Mouse (Mus musculus) heart, embryonic 16.5 days (tissue): ENCODE measurements around the gene Gnb1l. TPM values are rescaled to one million over a fixed set of nuclear protein-coding genes. Genes with fewer than 3 reads are reported as not detected.

Experiments used
- ATAC-seq: fragments of 200-750 bp; cut with Nextera tagmentation; replicated peaks from 2 replicates; pipeline ENCODE4 v1.8.0; 2017; ENCODE audit warnings: moderate number of reproducible peaks; ENCODE audit not compliant: insufficient read depth, low FRiP score; ENCODE audit errors: extremely low read depth
- H3K27ac ChIP-seq: fragments of 300-500 bp; sonication (generic); 2 replicates; pipeline ENCODE4 v1.5.1; 2014; ENCODE audit warnings: mild to moderate bottlenecking, low read length, control low read depth, moderate library complexity
- H3K27me3 ChIP-seq: fragments of 300-500 bp; sonication (generic); 2 replicates; pipeline ENCODE4 v1.6.1; 2014; ENCODE audit warnings: low read length, mixed read lengths; ENCODE audit not compliant: control insufficient read depth, insufficient read depth
- H3K36me3 ChIP-seq: fragments of 300-500 bp; sonication (generic); 2 replicates; pipeline ENCODE4 v1.6.1; 2014; ENCODE audit not compliant: control insufficient read depth, insufficient read depth
- H3K4me1 ChIP-seq: fragments of 300-500 bp; sonication (generic); 2 replicates; pipeline ENCODE4 v1.6.1; 2014; ENCODE audit warnings: low read length, mixed read lengths; ENCODE audit not compliant: control insufficient read depth, insufficient read depth
- H3K4me2 ChIP-seq: fragments of 300-500 bp; sonication (generic); 2 replicates; pipeline ENCODE4 v1.6.1; 2014; ENCODE audit warnings: low read depth, mild to moderate bottlenecking, control low read depth, low read length
- H3K4me3 ChIP-seq: fragments of 300-500 bp; sonication (generic); 2 replicates; pipeline ENCODE4 v1.5.1; 2014; ENCODE audit warnings: mild to moderate bottlenecking, control low read depth, low read length
- H3K9ac ChIP-seq: fragments of 300-500 bp; sonication (generic); 2 replicates; pipeline ENCODE4 v1.6.1; 2014; ENCODE audit warnings: low read length, control low read depth
- H3K9me3 ChIP-seq: fragments of 300-500 bp; sonication (generic); replicated peaks from 2 replicates; pipeline ENCODE4 v1.6.1; 2016; ENCODE audit warnings: low read length; ENCODE audit not compliant: control insufficient read depth
- WGBS: fragments of 180-500 bp; shearing (Covaris S2); extraction: QIAGEN DNeasy Blood & Tissue Kit; methylation state at CpG from one replicate; pipeline ENCODE4 v1.1.7; 2014; 5-methylcytosine and 5-hydroxymethylcytosine counted together
- polyA plus RNA-seq: library from polyadenylated mRNA; unstranded; fragments of >200 nt; fragmentation: Nextera tagmentation; extraction: Ambion mirVana; gene quantifications from 2 replicates; pipeline ENCODE4 v1.2.1, GENCODE M21; 2015

Gnb1l gene
- polyA plus RNA-seq, 1 experiment from 2014 or later = 12.7 TPM

DNA sequence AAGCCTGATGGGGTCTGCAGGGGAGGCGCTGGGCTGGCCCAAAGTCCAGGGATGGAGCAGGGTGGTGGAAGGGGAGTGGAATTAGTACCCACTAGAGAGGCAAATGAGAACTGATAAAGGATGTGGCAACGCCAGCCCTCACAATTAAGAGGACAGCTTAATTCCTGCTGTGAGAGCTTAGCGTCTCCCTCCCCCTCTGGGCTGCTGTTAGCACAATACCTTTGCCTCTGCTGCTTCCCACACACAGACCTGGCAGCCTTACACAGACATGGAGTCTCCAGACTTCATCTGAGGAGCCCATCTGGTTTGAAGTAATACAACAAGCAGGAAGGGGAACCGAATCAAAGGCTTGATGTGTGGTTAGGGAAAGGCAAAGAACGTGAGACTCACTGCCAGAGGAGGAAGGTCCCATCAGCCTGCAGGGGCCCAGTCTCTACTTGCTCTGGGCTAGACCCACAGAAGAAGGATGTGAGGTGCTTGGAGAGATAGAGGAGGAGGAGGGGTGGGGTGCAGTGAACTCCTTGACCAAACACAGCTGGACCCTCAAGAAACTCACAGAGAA lies 79.2 kb downstream of the Gnb1l start:
- H3K27ac ChIP-seq = no peak overlapping the region
- H3K27me3 ChIP-seq = peaks cover 38% of the 10 kb centered on the region
- no peaks in the 10 kb centered on the region for H3K9me3 ChIP-seq
- no peaks in the 10 kb centered on the region for H3K36me3 ChIP-seq
- H3K4me1 ChIP-seq = peaks cover 13% of the 10 kb centered on the region
- H3K9ac ChIP-seq = no peak overlapping the region
- WGBS = 37% methylated on average over 5 of the region's 5 CpGs
- no peak overlapping the region for H3K4me3 ChIP-seq
- no peak for ATAC-seq
- H3K4me2 ChIP-seq = no peak overlapping the region

DNA sequence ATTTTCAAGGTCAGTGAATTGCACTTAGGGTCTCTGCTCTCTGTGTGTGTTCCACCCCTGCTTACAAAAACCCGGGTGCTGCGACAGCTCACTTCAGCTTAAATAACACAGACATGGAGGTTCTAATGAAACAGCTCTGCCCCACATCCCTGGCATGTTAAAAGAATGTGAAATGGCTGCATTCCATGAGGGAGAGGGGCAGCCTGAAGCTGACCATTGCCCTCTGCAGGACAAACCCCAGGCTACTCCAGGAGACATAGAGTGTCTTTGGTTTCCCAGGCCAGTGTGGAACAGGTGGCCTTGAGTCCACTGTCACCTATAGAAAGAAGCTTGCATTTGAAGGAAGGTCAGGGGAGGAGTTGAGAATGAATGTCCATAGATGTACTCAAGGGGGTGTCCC lies 81.9 kb downstream of the Gnb1l start:
- Histone ChIP-seq H3K27me3 (peaks cover 65% of the 10 kb centered on the region), H3K4me3 (no peak overlapping the region), H3K4me2 (no peak overlapping the region), H3K27ac (no peak overlapping the region), H3K36me3 (no peaks in the 10 kb centered on the region), H3K4me1 (peaks cover 13% of the 10 kb centered on the region), H3K9ac (no peak overlapping the region), H3K9me3 (no peaks in the 10 kb centered on the region)
- WGBS = 22% methylated on average over 2 of the region's 2 CpGs
- ATAC-seq = no peak

GRCm38 (mm10) chr16:18581050-18581622 lies 82.6 kb downstream of the Gnb1l start:
- no peaks in the 10 kb centered on the region for H3K36me3 ChIP-seq
- H3K4me3 ChIP-seq = peak overlapping the region; percentile 53
- H3K4me2 ChIP-seq = peak overlapping the region; percentile 68
- H3K4me1 ChIP-seq = peaks cover 16% of the 10 kb centered on the region
- peaks cover 72% of the 10 kb centered on the region for H3K27me3 ChIP-seq
- no peak for ATAC-seq
- 0 out of 2 replicates have a peak overlapping the region, but pooled peaks have one; percentile 3 for H3K9ac ChIP-seq
- H3K9me3 ChIP-seq = no peaks in the 10 kb centered on the region
- H3K27ac ChIP-seq = no peak overlapping the region
- WGBS = 20% methylated on average over 21 of the region's 21 CpGs

- 2% methylated on average over 48 of the region's 66 CpGs for WGBS
- Histone ChIP-seq H3K4me3 (peak overlapping the region; percentile 53), H3K27me3 (peaks cover 77% of the 10 kb centered on the region), H3K9me3 (no peaks in the 10 kb centered on the region), H3K4me1 (peaks cover 21% of the 10 kb centered on the region), H3K4me2 (peak overlapping the region; percentile 68), H3K27ac (no peak overlapping the region), H3K9ac (peak overlapping the region; percentile 42), H3K36me3 (no peaks in the 10 kb centered on the region)
- ATAC-seq = no peak; the same call in 1 of the 2 replicates
These were observed 83.2 kb downstream of the Gnb1l start for GRCm38 (mm10) chr16:18581623-18582205.

DNA sequence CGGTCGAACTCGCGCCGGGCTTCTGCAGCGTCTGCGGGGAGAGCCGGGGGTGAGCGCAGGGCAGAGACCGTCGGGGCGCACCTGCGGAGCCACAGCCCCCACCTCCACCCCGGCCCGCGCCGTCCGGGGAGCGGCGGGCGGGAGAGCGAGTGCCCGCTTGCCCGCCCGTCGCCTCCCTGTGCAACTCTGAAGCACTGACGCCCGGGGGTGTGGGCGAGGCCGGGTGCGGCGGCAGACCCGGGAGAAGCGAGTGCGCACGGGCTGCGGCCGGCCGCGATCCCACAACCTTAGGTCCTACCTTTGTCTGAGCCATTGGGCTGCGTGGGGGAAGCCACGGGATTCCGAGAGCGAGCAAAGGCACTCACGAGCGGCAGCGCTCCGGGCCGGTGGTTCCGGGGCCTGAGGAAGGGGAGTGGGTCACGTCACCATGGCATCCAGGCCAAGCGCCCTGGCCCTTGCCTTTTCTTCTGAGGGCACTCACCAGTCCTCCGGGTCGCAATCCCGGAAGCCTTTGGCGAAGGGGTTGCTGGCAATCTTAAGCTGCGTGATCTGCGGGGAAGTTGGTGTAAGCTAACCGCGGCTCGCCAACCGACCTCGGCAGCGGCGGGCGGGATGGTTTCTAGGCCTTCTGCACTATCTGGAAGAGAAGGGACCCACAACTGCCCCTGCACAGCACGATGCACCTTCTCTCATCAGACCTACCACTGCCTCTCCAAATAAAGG lies 84.1 kb downstream of the Gnb1l start:
- Histone ChIP-seq H3K4me2 (peak overlapping the region; percentile 68), H3K27ac (no peak overlapping the region), H3K4me1 (peaks cover 21% of the 10 kb centered on the region), H3K36me3 (no peaks in the 10 kb centered on the region), H3K9me3 (no peaks in the 10 kb centered on the region), H3K27me3 (peaks cover 79% of the 10 kb centered on the region), H3K9ac (peak overlapping the region; percentile 24; the same call in 1 of the 2 replicates), H3K4me3 (peak overlapping the region; percentile 53)
- 4% methylated on average over 61 of the region's 67 CpGs for WGBS
- ATAC-seq = no peak

DNA sequence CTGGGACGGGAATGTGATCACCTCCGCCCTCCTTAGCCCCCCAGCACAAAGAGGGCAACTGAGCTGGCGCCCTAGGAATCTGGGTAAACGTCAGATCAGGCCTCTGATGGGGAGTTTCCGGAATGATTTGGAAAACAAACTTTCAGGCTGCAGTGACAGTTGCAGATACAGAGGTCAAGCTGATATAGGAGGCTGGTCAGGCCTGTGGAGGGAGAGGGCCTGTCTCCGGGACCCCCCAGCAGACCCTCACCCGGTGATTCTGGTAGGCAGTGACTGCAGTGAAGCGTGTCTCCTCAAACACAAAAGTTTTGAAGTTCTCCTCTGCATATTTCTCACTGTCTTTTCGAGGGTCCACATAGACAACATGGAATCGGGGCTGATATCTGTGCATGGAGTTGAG lies 84.7 kb downstream of the Gnb1l start:
- no peak overlapping the region for H3K4me2 ChIP-seq
- H3K36me3 ChIP-seq = no peaks in the 10 kb centered on the region
- no peak for ATAC-seq
- H3K27me3 ChIP-seq = peaks cover 83% of the 10 kb centered on the region
- no peak overlapping the region for H3K9ac ChIP-seq
- H3K4me1 ChIP-seq = peaks cover 25% of the 10 kb centered on the region
- H3K4me3 ChIP-seq = no peak overlapping the region
- 48% methylated on average over 10 of the region's 10 CpGs for WGBS
- no peaks in the 10 kb centered on the region for H3K9me3 ChIP-seq
- H3K27ac ChIP-seq = no peak overlapping the region

GRCm38 (mm10) chr16:18583673-18584357 lies 85.3 kb downstream of the Gnb1l start:
- Histone ChIP-seq H3K27ac (no peak overlapping the region), H3K9me3 (no peaks in the 10 kb centered on the region), H3K4me1 (peaks cover 25% of the 10 kb centered on the region), H3K27me3 (peaks cover 84% of the 10 kb centered on the region), H3K4me3 (no peak overlapping the region), H3K4me2 (no peak overlapping the region), H3K9ac (no peak overlapping the region), H3K36me3 (no peaks in the 10 kb centered on the region)
- WGBS = 55% methylated on average over 10 of the region's 10 CpGs
- no peak for ATAC-seq

DNA sequence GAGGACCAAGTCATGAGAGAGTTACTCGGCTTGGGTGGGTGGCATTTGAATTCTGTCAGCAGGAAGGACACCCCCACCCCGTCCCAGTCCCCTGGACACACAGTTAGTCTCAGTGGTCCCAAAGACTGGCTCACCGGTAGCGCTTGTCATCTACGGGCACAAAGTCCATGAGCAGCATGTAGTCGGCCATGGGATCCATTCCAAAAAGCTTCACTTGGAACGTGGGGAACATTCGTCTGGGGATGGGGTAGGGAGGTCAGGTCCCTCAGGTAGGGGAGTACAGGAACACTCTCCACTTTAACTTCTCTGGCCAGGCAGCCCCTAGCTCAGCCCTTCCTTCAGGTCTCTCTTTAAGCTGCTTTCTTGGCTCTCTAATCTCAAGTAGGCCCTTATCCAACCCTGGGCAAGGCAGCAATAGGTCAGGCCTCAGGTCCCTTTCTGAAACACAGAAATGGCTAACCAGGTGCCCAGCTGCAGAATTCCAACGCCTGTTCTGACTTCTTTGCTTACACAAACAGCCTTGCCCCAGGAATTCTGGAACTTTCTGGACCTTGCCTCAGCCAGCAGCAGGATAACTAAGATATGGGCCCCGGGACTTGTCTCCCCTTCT lies 86.5 kb downstream of the Gnb1l start:
- Histone ChIP-seq H3K9me3 (no peaks in the 10 kb centered on the region), H3K4me2 (no peak overlapping the region), H3K27ac (no peak overlapping the region), H3K9ac (no peak overlapping the region), H3K4me1 (peaks cover 27% of the 10 kb centered on the region), H3K4me3 (no peak overlapping the region), H3K27me3 (peaks cover 90% of the 10 kb centered on the region), H3K36me3 (no peaks in the 10 kb centered on the region)
- 58% methylated on average over 10 of the region's 10 CpGs for WGBS
- ATAC-seq = no peak
